In the genomic region with DNA sequence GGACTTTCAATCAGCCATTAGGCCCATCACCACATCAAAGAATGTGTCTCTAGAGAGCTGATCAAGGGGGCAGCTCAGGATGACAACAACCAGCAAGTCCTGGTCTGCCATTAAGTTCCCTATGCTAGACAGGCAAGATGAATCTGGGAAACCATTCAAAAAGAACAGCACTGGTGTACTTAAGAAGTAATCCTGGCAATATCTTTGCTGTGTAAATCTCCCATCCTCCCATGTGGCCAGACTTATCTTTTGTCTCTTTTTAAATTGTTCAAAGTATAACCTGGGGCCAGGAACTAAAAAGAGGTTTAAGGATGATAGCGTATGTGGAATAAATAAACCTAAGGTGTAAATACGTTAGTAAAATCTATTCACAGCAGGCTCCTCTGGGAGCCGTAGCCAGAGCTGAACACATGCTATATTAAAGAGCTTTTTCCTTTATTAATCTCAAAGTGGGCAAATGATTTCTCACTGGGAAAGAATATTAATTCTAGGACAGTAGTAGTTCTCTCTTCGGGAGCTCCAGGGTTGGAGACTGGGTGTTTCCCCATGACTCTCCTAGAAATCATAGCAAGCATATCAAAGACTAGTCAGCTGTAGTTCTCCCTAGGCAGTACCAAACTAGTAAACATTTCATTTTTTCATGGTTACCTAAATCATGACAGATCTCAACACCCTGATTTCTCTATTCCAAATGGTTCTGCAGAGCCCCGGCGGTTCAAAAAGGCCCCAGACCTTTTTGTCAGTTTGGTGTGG, we compare ENCODE assay signal across 13 mouse cellular contexts.
DNase-seq lines count a peak whose midpoint lies in the region; ATAC-seq lines count a peak whose summit lies in the region.
"Had no signal": no experiment of that assay in that cellular context is flagged by ENCODE, and none has a peak within 500 bp of the region (broad histone marks: within the 10 kb centered on the region; RNA-seq: fewer than 3 reads in every experiment).

No protein-coding gene starts in this region.

- H3K4me1 ChIP-seq in hindbrain, embryonic 10.5 days (replicated peaks): peaks cover 4% of the 10 kb centered on the region; the same call in 1 of the 2 replicates
- H3K4me1 ChIP-seq in midbrain, embryonic 12.5 days: peaks cover 7% of the 10 kb centered on the region; the same call in 1 of the 2 replicates
- H3K4me1 ChIP-seq: lung, embryonic 15.5 days had no signal

- ATAC-seq in midbrain, embryonic 12.5 days (ENCODE audit: low FRiP score, low read depth): peak; percentile 14; the same call in 1 of the 2 replicates

- no peaks in the 10 kb centered on the region for H3K9me3 ChIP-seq in hindbrain, embryonic 10.5 days
- no peaks in the 10 kb centered on the region for H3K9me3 ChIP-seq in midbrain, embryonic 12.5 days
- H3K9me3 ChIP-seq: lung, embryonic 15.5 days had no signal

- intact Hi-C loops in left cerebral cortex, postnatal 10 days (cut with DNase I): no loop called here
- intact Hi-C loops in gastrocnemius, postnatal 36 days (cut with DNase I): no loop called here

- H3K27ac ChIP-seq in hindbrain, embryonic 10.5 days: peak overlapping the region; percentile 83
- H3K27ac ChIP-seq in midbrain, embryonic 12.5 days (replicated peaks): 0 out of 2 replicates have a peak overlapping the region, but pooled peaks have one; percentile 52
- H3K27ac ChIP-seq: kidney, postnatal 0 days; lung, embryonic 15.5 days had no signal

- H3K4me3 ChIP-seq in hindbrain, embryonic 10.5 days: peak overlapping the region; percentile 47
- H3K4me3 ChIP-seq in midbrain, embryonic 12.5 days: peak overlapping the region; percentile 31; the same call in 1 of the 2 replicates
- H3K4me3 ChIP-seq: lung, embryonic 15.5 days had no signal

- no peaks in the 10 kb centered on the region for H3K36me3 ChIP-seq in hindbrain, embryonic 10.5 days
- no peaks in the 10 kb centered on the region for H3K36me3 ChIP-seq in midbrain, embryonic 12.5 days
- H3K36me3 ChIP-seq: lung, embryonic 15.5 days had no signal

- peak overlapping the region; percentile 55 for H3K4me2 ChIP-seq in midbrain, embryonic 12.5 days (replicated peaks)
- H3K4me2 ChIP-seq: lung, embryonic 15.5 days had no signal

- peak; percentile 6 for DNase-seq in retina, postnatal 1 day
- no peak for DNase-seq in retina, embryonic 14.5 days (ENCODE audit: low spot score)
- DNase-seq in hindbrain, embryonic 10.5 days (ENCODE audit: low spot score): no peak
- DNase-seq in right cerebral cortex, postnatal 25 days: no peak
- no peak for DNase-seq in left cerebral cortex, postnatal 10 days (ENCODE audit: extremely low spot score in 1 of 2, low spot score in 2 of 2)
- DNase-seq in gastrocnemius, postnatal 36 days: no peak
- DNase-seq in spleen, adult 18-20 months: no peak
- DNase-seq: adrenal gland, adult 8-10 months; B cell, adult 2 months; heart, adult 18-20 months had no signal

- peak overlapping the region; percentile 54; the same call in 1 of the 2 replicates for H3K9ac ChIP-seq in midbrain, embryonic 12.5 days (replicated peaks)
- H3K9ac ChIP-seq: lung, embryonic 15.5 days had no signal

- 77% methylated on average over 6 of the region's 6 CpGs for WGBS in hindbrain, embryonic 10.5 days
- WGBS in midbrain, embryonic 12.5 days: 64% methylated on average over 6 of the region's 6 CpGs

- H3K27me3 ChIP-seq in hindbrain, embryonic 10.5 days (ENCODE audit: insufficient read depth, poor library complexity, severe bottlenecking): no peaks in the 10 kb centered on the region
- H3K27me3 ChIP-seq in midbrain, embryonic 12.5 days: no peaks in the 10 kb centered on the region
- H3K27me3 ChIP-seq: lung, embryonic 15.5 days had no signal
